Mouse (Mus musculus) ZHBTc4 (cell line): Measurements from ENCODE around the gene Gm12355.

Experiments used
- DNase-seq: peaks from one replicate; pipeline ENCODE4 v3.0.0-alpha.2; 2011; ENCODE audit warnings: low read depth, low spot score

Gm12355 gene

GRCm38 (mm10) chr11:98602090-98602690 lies 23.3 kb downstream of the Gm12355 start:
- DNase-seq, result peak; percentile 94

DNA sequence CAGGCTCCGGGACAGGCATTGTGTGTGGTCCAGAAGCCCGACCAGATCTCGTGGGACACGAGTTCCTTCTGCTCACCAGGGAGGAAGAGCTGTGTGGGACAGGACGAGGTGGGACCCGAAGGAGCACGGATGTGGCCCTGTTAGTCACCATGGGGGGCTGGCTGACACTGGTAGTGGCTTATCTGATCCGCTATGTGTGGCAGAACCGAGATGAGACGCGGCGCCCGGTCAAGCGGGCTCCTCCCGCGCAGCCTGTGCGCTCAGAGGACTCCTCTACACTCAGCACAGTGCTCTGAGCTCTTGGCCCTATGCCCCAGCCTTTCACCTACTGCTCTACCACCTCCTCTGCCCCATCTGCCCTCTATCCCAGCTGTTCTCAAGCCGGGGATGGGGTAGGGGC lies 26.2 kb downstream of the Gm12355 start:
- peak; percentile 44 for DNase-seq

DNA sequence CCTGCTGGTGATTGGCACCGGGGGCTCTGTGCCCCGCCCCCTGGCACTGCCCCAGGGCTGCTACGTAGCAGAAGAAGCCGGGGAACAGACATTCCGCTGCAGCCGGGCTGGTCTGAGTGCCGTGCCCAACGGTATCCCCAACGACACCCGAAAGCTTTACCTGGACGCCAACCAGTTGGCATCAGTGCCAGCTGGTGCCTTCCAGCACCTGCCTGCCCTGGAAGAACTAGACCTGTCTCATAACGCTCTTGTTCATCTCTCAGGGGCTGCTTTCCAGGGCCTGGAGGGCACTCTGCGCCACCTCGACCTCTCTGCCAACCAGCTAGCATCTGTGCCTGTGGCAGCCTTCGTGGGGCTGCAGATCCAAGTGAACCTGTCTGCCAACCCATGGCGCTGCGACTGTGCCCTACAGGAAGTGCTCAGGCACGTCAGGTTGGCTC lies 26.6 kb downstream of the Gm12355 start:
- DNase-seq, result no peak

GRCm38 (mm10) chr11:98597991-98598390 lies 27.5 kb downstream of the Gm12355 start, which contains the start of gene Lrrc3c:
Gene Lrrc3c (plus strand): TSS chr11:98598291.
- DNase-seq, result no peak

DNA sequence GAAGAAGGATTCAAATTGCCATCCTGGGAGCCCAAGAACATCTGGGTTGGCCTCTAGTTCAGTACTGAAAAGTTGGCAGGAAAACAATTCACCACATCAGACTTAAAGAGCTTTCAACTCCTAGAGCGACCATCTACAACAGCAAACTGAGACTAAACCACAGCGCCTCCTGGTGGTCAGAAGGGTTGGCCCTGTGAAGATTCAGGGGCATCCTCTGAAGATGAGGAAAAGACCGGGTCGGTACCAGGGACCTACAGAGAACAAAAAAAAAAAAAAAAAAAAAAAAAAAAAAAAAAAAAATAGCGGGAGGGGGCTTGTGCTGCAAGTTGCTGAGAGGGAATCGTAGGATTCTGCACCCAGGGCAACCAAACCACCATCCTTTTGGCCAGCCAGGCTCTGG lies 28.1 kb downstream of the Gm12355 start:
- DNase-seq, result peak; percentile 91

GRCm38 (mm10) chr11:98595955-98596354 lies 29.5 kb downstream of the Gm12355 start:
- no peak for DNase-seq

DNA sequence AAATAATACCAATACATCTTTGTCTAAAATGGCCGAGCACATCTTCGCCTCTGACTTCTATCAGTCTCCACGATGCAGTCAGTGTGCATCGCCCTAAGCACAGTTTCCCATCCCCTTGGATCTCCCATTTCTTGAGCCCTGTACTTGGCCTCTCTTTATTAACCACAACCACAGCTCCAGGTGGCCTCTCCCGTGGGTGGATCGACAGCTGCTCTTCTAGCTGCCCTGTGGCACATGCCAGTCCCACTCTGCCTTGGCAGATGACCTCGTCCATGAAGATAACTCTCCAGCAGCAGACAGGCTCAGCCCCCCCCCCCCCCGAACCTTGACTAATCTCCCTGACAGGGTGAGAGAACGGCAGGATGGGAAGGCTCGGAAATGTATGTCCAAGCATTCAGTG lies 30.0 kb downstream of the Gm12355 start:
- no peak for DNase-seq

DNA sequence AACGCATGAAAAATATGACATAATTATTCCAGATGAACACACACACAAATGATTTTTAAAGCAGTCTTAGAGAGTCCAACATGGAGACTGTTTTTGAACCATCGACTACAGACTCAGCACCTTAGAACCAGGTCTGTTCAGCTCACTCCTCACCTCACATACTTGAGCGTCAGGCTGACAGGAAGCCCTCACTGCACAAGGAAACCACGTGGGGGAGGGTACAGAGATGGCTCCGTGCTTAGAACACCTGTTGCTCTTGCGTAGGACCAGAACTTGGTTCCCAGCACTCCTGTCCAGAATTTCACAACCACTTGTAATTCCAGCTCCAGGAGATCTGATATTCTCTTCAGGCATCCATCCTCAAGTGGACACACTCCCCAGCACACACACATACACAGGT lies 30.4 kb downstream of the Gm12355 start:
- no peak for DNase-seq

GRCm38 (mm10) chr11:98590548-98591445 lies 34.7 kb downstream of the Gm12355 start:
- no peak for DNase-seq

DNA sequence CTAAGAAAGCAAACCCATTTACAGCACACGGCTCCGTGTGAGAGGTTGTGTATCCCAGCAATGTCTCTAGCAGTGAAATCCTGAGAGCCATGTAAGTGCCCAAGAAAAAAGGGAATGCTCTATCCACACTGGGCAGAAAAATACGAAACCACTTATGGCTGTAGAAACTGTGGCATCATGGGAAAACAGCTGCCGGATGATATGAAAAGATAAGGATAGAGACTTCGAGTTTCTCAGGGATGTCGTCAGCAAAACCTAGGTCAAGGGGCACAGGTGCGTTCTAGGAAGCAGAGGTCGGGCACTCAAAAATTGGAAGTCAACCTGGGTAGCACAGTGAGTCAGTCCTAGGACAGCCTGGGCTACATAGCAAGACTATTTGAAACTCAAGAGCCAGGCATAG lies 36.2 kb downstream of the Gm12355 start:
- no peak for DNase-seq

DNA sequence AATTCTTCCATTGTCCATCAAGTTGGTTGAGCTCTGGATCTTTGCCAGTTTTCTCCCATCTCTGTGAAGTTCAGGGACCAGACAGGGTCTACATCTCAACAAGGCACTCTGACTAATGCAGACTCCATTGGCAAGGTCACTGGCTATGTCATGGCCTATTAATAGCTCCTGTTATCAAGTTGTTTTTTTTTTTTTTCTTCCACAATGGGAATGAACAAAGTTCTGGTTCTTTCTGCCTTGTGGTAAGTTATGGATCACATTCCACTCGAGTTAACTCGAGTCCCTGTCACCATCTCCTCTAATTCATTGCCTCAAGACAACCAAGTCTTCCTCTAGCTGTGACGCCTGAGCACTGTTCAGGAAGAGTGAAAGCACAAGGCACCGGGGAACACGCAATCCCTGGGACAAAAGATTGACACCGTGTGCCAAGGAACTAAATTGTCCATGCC lies 36.6 kb downstream of the Gm12355 start:
- no peak for DNase-seq

- DNase-seq, result peak; percentile 90
Observed at GRCm38 (mm10) chr11:98587684-98588546, 37.5 kb downstream of the Gm12355 start.

- peak; percentile 99 for DNase-seq
Observed at GRCm38 (mm10) chr11:98586892-98587563, 38.4 kb downstream of the Gm12355 start, which contains the start of gene Ormdl3. Gene Ormdl3 (minus strand): TSS chr11:98587368.

- no peak for DNase-seq
Observed at GRCm38 (mm10) chr11:98586087-98586891, 39.2 kb downstream of the Gm12355 start.

- DNase-seq, result no peak
Observed at GRCm38 (mm10) chr11:98584629-98585177, 40.8 kb downstream of the Gm12355 start.

- DNase-seq, result no peak
Observed at GRCm38 (mm10) chr11:98584146-98584545, 41.3 kb downstream of the Gm12355 start.

- DNase-seq, result peak; percentile 48
Observed at GRCm38 (mm10) chr11:98583571-98583970, 41.9 kb downstream of the Gm12355 start.

GRCm38 (mm10) chr11:98583265-98583552 lies 42.3 kb downstream of the Gm12355 start:
- DNase-seq, result no peak

GRCm38 (mm10) chr11:98582551-98583264 lies 42.8 kb downstream of the Gm12355 start:
- DNase-seq, result no peak

DNA sequence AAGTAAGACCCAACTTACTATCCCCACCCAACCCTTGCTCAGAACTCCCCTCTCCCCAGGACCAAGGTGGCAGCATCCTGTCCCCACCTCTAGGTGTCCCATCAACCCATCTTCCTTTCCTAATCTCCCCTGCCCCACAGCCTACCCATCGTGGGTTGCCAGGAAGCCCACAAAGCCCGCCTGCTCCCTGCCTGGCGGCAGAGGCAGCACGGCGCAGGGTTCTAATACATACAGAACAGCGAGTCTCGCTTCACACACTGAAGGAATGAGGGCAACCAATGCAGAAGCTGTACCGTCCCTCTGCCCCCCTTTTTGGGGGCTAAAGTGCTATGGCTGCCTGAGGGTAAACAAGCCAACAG lies 43.5 kb downstream of the Gm12355 start:
- no peak for DNase-seq
